Mouse (Mus musculus) hindbrain, embryonic 16.5 days (tissue): ENCODE data around the gene Gm44502. TPM values are rescaled to one million over a fixed set of nuclear protein-coding genes. Genes with fewer than 3 reads are reported as not detected.

Source experiments
- ATAC-seq: fragments of 200-750 bp; cut with Nextera tagmentation; 2 replicates; pipeline ENCODE4 v1.8.0; 2017; ENCODE audit warnings: moderate TSS enrichment, moderate library complexity
- H3K27ac ChIP-seq: fragments of 300-500 bp; sonication (generic); 2 replicates; pipeline ENCODE4 v1.5.1; 2014; ENCODE audit warnings: low read depth, mild to moderate bottlenecking, control low read depth, low read length, moderate library complexity
- H3K27me3 ChIP-seq: fragments of 300-500 bp; sonication (generic); replicated peaks from 2 replicates; pipeline ENCODE4 v1.6.1; 2014; ENCODE audit warnings: low read length; ENCODE audit not compliant: control insufficient read depth, insufficient read depth
- H3K36me3 ChIP-seq: fragments of 300-500 bp; sonication (generic); 2 replicates; pipeline ENCODE4 v1.6.1; 2014; ENCODE audit warnings: mild to moderate bottlenecking, low read length, moderate library complexity, mixed read lengths; ENCODE audit not compliant: control insufficient read depth, insufficient read depth
- H3K4me1 ChIP-seq: fragments of 300-500 bp; sonication (generic); 2 replicates; pipeline ENCODE4 v1.6.1; 2014; ENCODE audit warnings: low read depth, low read length; ENCODE audit not compliant: control insufficient read depth, insufficient read depth
- H3K4me2 ChIP-seq: fragments of 300-500 bp; sonication (generic); 2 replicates; pipeline ENCODE4 v1.6.1; 2014; ENCODE audit warnings: mild to moderate bottlenecking, low read length, control low read depth, moderate library complexity
- H3K4me3 ChIP-seq: fragments of 300-500 bp; sonication (generic); 2 replicates; pipeline ENCODE4 v1.5.1; 2014; ENCODE audit warnings: mild to moderate bottlenecking, low read length, control low read depth, moderate library complexity
- H3K9ac ChIP-seq: fragments of 300-500 bp; sonication (generic); 2 replicates; pipeline ENCODE4 v1.6.1; 2014; ENCODE audit warnings: low read depth, mild to moderate bottlenecking, control low read depth, low read length, moderate library complexity
- H3K9me3 ChIP-seq: fragments of 300-500 bp; sonication (generic); 2 replicates; pipeline ENCODE4 v1.6.1; 2014; ENCODE audit warnings: mild to moderate bottlenecking, low read length, moderate library complexity; ENCODE audit not compliant: control insufficient read depth
- WGBS: fragments of 180-500 bp; shearing (Covaris S2); extraction: QIAGEN DNeasy Blood & Tissue Kit; methylation state at CpG from one replicate; pipeline ENCODE4 v1.1.7; 2014; 5-methylcytosine and 5-hydroxymethylcytosine counted together
- polyA plus RNA-seq: library from polyadenylated mRNA; unstranded; fragments of >200 nt; fragmentation: Nextera tagmentation; extraction: Ambion mirVana; gene quantifications from 2 replicates; pipeline ENCODE4 v1.2.1, GENCODE M21; 2015

Gm44502 gene
- polyA plus RNA-seq, 1 experiment from 2014 or later = 0.11 TPM

GRCm38 (mm10) chr15:89376040-89376439 lies 53.5 kb downstream of the Gm44502 start:
- peaks cover 29% of the 10 kb centered on the region for H3K4me1 ChIP-seq
- 79% methylated on average over 7 of the region's 7 CpGs for WGBS
- H3K36me3 ChIP-seq = peaks cover 12% of the 10 kb centered on the region
- H3K27ac ChIP-seq = no peak overlapping the region
- H3K9ac ChIP-seq = no peak overlapping the region
- H3K4me2 ChIP-seq = no peak overlapping the region
- H3K9me3 ChIP-seq = no peaks in the 10 kb centered on the region
- peaks cover 30% of the 10 kb centered on the region for H3K27me3 ChIP-seq
- H3K4me3 ChIP-seq = no peak overlapping the region
- ATAC-seq = no peak

GRCm38 (mm10) chr15:89374801-89375534 lies 54.5 kb downstream of the Gm44502 start:
- Histone ChIP-seq H3K27me3 (peaks cover 27% of the 10 kb centered on the region), H3K4me2 (peak overlapping the region; percentile 82; the same call in 1 of the 2 replicates), H3K36me3 (peaks cover 16% of the 10 kb centered on the region), H3K27ac (no peak overlapping the region), H3K9me3 (no peaks in the 10 kb centered on the region), H3K4me1 (peaks cover 29% of the 10 kb centered on the region), H3K9ac (no peak overlapping the region), H3K4me3 (no peak overlapping the region)
- 92% methylated on average over 16 of the region's 17 CpGs for WGBS
- no peak for ATAC-seq

DNA sequence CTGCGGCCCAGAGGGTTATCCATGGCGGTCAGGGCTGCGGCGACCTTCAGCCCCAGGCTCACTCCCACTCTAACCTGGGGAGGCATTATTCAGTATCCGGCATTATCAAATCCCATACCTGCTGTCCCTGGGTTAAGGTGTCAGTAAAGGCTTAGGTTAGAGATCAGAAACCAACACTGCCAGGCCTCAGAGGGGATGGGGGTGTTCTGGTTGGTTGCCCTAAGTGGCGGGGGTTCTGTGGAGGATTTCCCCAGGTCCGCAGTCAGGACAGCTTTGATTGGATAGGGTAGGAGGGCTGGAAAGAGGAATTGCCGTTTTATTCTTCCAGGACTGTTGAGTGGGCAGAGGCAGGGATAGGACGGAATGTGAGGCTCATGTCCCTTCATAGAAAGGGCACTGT lies 55.2 kb downstream of the Gm44502 start:
- 53% methylated on average over 9 of the region's 9 CpGs for WGBS
- peak overlapping the region; percentile 80 for H3K4me3 ChIP-seq
- H3K9me3 ChIP-seq = no peaks in the 10 kb centered on the region
- peak overlapping the region; percentile 82 for H3K4me2 ChIP-seq
- H3K27me3 ChIP-seq = peaks cover 24% of the 10 kb centered on the region
- H3K27ac ChIP-seq = peak overlapping the region; percentile 94
- H3K9ac ChIP-seq = peak overlapping the region; percentile 88
- ATAC-seq = no peak
- H3K36me3 ChIP-seq = peaks cover 18% of the 10 kb centered on the region
- peaks cover 27% of the 10 kb centered on the region for H3K4me1 ChIP-seq

GRCm38 (mm10) chr15:89373762-89374248 lies 55.7 kb downstream of the Gm44502 start, which contains the start of gene Sco2:
TSS of gene Sco2 (minus strand) at chr15:89373846.
- Histone ChIP-seq H3K9me3 (no peaks in the 10 kb centered on the region), H3K27me3 (peaks cover 22% of the 10 kb centered on the region), H3K36me3 (peaks cover 24% of the 10 kb centered on the region), H3K4me2 (peak within 1 kb of the TSS; percentile 82), H3K4me3 (peak within 1 kb of the TSS; percentile 80), H3K9ac (peak within 1 kb of the TSS; percentile 88), H3K27ac (peak within 1 kb of the TSS; percentile 94), H3K4me1 (peaks cover 22% of the 10 kb centered on the region)
- WGBS = 0% methylated on average over 40 of the region's 42 CpGs
- peak; percentile 89 for ATAC-seq

DNA sequence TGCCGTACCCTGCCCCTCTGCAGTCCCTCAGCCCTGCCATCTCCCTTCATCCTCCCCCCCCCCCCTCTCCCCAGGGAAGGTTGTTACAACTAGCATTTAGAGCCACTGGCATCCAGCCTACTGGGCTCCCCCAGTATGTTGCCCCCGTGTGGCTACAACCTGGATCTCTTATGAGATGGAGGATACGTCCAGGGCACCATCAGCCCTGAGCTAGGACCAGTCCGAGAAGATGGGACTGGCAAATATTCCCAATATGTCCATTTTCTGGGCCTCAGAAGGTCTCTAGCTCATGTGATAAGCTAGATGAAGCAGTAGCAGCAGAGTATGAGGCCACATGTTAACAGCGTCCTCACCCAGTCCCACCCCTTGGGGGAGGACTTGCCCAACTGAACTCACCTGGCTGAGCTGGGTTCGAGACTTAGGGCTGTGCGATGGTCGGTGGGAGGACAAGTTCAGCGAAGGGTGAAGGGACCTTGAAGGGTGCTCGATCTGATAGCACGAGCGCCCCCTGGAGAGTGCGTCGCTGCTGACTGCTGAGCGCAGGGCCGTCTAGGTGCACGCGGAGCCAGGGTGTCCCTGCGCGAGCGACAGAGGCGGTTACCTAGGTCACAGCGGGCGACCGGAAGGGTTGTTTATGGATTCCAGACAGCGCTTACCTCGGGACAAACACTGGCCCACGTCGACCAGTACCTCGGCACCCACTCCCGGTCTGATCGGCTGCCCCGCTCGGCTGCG lies 56.3 kb downstream of the Gm44502 start:
- H3K4me3 ChIP-seq = peak overlapping the region; percentile 80
- H3K27me3 ChIP-seq = peaks cover 17% of the 10 kb centered on the region
- ATAC-seq = peak; percentile 79
- no peaks in the 10 kb centered on the region for H3K9me3 ChIP-seq
- peak overlapping the region; percentile 82 for H3K4me2 ChIP-seq
- H3K27ac ChIP-seq = peak overlapping the region; percentile 94
- peak overlapping the region; percentile 88 for H3K9ac ChIP-seq
- peaks cover 29% of the 10 kb centered on the region for H3K36me3 ChIP-seq
- peaks cover 16% of the 10 kb centered on the region for H3K4me1 ChIP-seq
- 3% methylated on average over 34 of the region's 35 CpGs for WGBS

GRCm38 (mm10) chr15:89372536-89372935 lies 57.0 kb downstream of the Gm44502 start:
- Histone ChIP-seq H3K4me2 (peak overlapping the region; percentile 82), H3K4me3 (peak overlapping the region; percentile 80), H3K4me1 (peaks cover 15% of the 10 kb centered on the region), H3K27ac (no peak overlapping the region), H3K9ac (peak overlapping the region; percentile 88; the same call in 1 of the 2 replicates), H3K36me3 (peaks cover 36% of the 10 kb centered on the region), H3K27me3 (peaks cover 12% of the 10 kb centered on the region), H3K9me3 (no peaks in the 10 kb centered on the region)
- WGBS = 85% methylated on average over 7 of the region's 7 CpGs
- ATAC-seq = no peak

GRCm38 (mm10) chr15:89372068-89372467 lies 57.4 kb downstream of the Gm44502 start:
- Histone ChIP-seq H3K27ac (no peak overlapping the region), H3K36me3 (peaks cover 39% of the 10 kb centered on the region)
- 88% methylated on average over 13 of the region's 13 CpGs for WGBS

More at GRCm38 (mm10) chr15:89372068-89372467, 57.4 kb downstream of the Gm44502 start:
- no peak overlapping the region for H3K9ac ChIP-seq
- no peak for ATAC-seq
- no peak overlapping the region for H3K4me2 ChIP-seq
- no peaks in the 10 kb centered on the region for H3K9me3 ChIP-seq
- peaks cover 9% of the 10 kb centered on the region for H3K27me3 ChIP-seq
- no peak overlapping the region for H3K4me3 ChIP-seq
- peaks cover 15% of the 10 kb centered on the region for H3K4me1 ChIP-seq
